Mouse (Mus musculus): ENCODE results near the gene Fam117a. TPM values are rescaled to one million over a fixed set of nuclear protein-coding genes. Genes with fewer than 3 reads are reported as not detected.
A peak's percentile ranks its signal among the peaks of the same experiment; 100 is the strongest.

The Fam117a gene
- total RNA-seq, 1 experiment from 2014 or later = 45.7 TPM

DNA sequence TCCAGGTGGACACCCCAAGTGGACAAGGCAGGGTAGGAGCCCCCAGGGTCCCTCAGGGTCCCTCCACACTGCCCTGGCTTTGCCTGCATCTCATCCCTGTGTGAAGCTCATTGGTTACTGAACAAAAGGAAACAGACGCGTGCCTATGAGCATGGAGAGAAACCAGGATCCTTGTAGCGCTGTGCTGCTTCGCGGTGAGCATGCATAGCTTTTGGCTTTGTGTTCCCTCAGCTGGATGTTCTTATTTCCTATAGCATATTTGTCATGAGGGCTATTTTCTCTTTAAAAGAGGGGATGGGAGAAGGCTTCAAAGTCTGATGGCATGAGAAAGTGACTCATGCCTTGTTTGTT lies 18.8 kb downstream of the Fam117a start:
- ATAC-seq (ENCODE audit: extremely low read depth, insufficient number of reproducible peaks, low FRiP score, poor library complexity, severe bottlenecking) = no peak

DNA sequence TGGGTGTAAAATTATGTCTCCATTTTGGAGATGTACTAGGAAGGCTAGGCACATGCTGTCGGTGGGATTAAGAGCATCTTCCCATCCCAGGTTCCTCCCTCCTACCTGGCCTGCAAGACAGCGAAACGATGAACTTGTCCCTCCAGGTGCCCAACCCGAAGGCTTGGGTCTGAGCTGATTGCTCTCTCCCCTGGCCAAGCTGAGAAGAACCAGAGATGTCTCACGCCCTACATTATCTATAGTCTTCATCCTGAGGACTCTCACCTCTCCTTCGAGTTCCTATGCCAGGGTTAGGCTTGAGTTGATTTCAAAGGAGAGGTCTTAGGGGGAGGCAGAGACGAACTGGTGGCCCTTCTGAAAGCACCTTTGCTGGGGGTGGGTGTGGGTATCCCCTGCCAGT lies 19.2 kb downstream of the Fam117a start:
- ATAC-seq (ENCODE audit: extremely low read depth, insufficient number of reproducible peaks, low FRiP score, poor library complexity, severe bottlenecking) = no peak

DNA sequence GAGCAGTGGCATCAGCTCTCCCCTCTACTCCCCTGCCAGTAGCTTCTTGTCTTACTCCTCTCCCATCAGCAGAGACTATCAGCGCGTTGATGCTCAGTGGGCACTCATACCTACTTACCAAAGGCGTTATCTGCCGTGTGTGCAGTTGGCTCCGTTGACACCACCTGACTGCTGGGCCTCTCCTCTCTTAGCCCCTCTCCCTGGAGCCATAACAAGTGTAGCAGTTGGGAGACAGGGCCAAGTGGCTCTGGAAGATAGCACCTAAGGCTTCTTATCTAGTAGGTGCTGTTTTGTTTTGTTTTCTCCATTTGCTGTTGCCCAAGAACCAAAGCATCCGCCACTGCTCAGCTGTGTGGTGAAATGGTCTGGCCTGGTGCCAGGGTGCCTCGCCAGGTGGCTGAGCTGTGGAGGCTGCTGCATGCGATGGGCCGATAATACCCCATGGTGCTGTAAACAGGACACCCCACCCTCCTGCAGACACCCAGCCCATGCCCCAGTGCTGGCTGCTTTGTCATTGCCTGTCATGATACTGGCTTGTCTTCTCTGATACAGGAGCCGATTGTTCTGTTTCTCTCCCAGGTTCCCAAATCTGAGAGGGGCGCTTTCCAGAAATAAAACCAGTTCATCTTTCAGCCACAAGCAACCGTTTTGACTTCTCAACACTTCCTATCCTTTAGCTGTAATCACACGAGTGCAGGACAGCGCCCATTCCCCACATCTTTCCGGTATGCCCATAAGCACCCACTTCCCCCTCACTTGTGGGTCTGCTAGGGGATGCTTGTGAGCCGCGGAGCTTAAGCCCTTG lies 19.9 kb downstream of the Fam117a start:
- peak; percentile 81 for ATAC-seq (ENCODE audit: extremely low read depth, insufficient number of reproducible peaks, low FRiP score, poor library complexity, severe bottlenecking)

DNA sequence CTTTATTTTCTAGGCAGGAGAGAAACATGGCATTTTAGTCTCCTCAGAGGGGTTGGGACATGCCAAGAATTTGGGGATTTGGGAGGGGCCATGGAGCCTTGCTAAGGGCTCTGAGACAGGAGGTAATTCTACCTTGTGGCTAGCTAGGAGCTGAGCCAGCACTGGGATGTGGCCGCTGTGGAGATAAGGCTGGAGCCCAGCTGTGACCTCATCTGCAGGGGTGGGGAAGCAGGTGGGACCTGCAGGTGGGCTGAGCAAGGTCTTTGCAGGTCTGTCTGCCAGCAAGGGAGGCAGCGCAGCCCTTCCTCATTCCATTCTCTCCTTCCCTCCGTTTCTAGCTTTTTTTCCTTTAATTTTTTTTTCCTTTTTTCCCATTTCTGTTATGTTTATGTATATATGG lies 21.4 kb downstream of the Fam117a start:
- no peak for ATAC-seq (ENCODE audit: extremely low read depth, insufficient number of reproducible peaks, low FRiP score, poor library complexity, severe bottlenecking)

DNA sequence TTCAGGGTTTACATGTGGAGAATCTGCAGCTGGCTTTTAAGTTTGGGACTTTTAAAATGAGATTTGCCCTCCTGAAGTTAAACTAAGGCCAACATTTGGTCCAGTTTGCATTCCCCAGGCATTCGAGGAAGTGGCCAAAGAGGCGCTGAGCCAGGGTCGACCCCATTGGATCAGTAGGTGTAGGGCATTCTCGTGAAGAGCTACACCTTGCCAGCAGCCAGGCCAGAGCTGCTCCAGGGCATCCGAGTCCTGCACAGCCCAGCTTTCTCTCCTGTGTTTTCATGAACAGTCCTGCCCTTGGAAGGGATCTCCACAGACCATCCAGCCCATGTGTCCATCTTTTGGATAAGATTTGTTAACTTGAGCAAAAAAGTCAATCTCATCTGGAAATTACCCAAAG lies 27.6 kb downstream of the Fam117a start:
- no peak for ATAC-seq (ENCODE audit: extremely low read depth, insufficient number of reproducible peaks, low FRiP score, poor library complexity, severe bottlenecking)

DNA sequence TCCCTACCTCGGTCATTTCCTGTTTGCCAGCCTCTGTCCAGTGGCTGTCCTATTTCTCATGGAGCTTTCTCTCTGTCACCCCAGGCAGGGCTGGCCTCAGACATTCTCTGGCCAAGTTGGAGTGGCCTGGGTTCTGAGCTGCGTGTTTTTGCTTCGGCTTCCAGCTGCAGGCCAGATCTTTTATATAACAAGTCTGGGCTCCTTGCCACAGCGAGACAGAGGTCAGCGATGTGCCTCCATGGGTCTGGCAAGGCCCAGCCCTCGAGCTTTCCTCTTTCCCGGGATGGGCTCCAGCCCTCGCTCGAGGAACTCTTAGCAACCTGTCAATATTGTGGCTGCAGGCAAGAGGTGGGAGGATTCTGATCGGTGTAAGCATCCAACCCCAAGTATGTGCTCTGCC lies 28.8 kb downstream of the Fam117a start:
- no peak for ATAC-seq (ENCODE audit: extremely low read depth, insufficient number of reproducible peaks, low FRiP score, poor library complexity, severe bottlenecking)

DNA sequence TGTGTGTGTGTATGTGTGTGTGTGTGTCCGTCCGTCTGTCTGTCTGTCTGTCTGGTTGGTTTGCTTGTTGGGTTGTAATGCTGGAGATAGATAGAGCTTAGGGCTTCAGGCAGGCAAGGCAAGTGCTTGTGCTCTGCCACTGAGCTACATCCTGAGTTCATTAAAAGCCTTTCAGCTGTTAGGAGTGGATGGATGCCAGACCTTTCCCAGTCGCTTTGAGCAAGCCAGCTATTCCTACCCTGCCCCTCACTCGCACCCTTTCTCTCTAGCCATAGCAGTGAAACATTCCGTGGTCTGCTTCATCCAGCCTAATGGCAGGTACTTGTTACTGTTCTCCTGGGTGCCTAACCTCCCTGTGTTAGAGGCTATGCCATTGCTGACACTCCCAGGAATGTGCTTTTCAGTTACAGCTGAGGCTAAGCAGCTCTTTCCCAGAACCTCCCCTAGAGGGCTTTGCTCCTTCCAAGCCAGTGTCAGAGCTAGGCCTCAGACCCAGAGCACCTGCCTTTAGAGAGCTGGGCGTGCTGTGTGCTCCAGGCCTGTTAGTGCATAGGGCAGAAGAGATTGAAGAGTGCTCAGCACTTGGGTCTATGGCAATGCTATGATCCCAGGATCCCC lies 29.6 kb downstream of the Fam117a start:
- ATAC-seq (ENCODE audit: extremely low read depth, insufficient number of reproducible peaks, low FRiP score, poor library complexity, severe bottlenecking) = no peak

DNA sequence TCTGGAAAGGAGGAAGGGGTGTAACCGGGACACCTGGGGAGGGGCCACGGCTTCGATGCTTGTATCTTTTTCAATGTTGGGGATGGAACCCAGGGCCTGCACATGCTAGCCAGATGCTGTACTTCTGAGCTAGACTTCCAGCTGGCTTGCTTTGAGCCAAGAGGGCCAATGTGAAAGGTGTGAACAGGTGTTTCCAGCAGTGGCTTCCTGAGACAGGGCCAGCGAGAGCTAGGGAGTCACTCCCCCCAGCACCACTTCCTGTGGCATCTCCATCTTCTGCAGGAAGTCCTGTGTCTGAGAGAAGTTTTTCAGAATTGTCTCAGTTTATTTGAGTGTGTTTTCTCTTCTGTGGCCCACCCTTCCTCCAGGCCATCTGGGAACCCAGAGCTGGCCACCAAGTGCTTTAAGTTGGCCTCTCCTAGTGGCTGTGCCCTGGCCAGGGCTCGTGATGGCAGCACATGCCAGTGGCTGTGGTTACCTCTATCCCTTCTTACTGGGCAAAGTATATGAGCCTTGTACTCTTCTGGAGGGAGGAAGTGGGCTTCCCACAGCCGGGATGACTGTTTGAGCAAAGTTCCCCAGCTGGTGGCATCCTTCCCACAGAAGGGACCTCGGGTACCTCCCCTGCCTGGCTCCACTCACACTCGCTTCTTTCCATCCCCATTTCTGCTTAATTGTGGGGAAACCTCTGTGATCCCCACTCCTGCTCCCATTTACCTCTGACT lies 30.4 kb downstream of the Fam117a start:
- peak; percentile 27; the same call in 1 of the 2 replicates for ATAC-seq (ENCODE audit: extremely low read depth, insufficient number of reproducible peaks, low FRiP score, poor library complexity, severe bottlenecking)

DNA sequence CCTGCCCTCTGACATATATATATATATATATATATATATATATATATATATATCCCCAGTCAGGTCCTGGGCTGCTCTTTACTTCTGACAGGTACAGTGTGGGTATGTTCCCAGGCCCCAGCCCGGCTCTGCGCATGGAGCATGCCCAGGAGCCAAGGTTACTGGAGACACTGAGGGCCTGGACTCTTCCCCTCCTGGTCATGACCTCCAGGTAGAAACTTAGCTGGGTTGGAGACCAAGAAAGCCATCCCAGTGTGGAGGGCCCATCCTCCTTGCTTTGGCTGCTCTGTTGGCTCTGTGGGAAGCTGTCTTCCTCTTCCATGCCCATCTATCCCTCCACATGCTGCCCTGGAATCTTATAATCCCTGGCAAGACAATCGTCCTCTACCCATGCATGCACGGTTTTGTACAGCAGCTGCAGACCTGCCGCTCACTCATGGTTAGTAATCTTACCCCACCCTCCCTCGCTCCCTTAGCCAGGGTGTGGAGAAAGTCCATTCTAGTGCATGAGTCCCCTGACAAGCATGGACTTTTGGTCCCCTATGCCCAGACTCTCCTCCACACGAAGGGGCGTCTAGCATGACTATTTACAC lies 31.5 kb downstream of the Fam117a start:
- no peak for ATAC-seq (ENCODE audit: extremely low read depth, insufficient number of reproducible peaks, low FRiP score, poor library complexity, severe bottlenecking)

DNA sequence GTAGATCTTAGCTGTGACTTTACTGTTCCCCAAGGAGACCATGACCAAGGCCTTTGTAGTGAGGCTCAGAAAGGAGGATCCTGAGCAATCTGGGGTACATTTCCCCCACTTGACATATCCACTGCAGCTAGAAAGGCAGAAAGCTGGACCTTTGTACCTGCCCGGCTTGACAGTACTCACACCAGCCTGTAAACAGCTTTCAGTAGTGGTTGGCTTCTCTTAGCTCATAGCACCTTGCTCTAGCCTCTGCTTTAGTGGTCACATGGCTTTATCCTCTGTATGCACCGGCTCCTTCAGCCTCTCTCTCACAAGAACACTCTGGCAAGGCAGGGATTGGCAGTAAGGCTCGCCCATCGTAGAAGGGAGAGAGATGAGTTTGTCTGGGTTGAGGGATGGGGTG lies 32.1 kb downstream of the Fam117a start:
- ATAC-seq (ENCODE audit: extremely low read depth, insufficient number of reproducible peaks, low FRiP score, poor library complexity, severe bottlenecking) = no peak

DNA sequence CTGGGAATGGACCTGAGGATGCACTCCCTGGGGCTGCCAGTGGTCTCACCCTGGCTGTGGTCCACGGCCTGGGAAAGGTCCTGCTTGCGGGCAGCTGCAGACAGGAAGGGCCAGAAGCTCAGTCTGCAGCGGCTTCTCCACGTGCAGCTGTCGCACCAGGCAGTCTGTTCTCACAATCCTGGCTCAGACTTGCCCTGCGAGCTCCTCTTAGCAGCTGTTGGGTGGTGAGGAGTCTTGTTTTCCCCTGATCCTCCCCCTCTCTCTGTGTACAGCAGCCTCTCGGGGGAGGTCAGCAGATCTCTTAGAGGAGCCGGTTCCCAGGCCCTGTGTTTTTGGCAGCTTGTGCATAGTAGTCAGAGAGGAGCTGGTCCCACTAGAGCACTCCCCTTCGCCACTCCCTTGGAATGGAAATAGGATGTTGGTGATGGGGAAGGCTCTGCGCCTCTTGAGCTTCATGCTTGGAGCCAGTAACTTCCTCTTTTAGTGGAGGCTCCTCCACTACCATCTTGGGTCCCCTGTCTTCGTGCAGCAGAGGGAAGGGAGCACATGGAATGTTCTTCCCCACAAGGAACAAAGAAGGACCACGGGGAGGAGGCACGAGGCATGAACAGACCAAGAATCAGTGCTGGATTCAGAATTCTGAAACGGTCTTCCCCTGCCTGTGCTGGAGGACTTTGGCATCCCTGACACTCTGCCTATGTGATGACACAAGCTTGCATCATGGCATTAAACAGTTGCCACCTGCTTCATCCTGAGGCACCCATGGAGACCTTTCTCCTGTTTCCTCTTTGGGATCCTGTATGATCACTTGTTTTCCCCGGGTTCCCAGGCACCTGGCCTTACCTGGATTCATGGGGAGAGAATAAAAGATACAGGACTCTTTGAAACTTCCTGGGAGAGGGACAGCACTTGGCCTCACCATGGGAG lies 33.4 kb downstream of the Fam117a start:
- ATAC-seq (ENCODE audit: extremely low read depth, insufficient number of reproducible peaks, low FRiP score, poor library complexity, severe bottlenecking) = no peak

DNA sequence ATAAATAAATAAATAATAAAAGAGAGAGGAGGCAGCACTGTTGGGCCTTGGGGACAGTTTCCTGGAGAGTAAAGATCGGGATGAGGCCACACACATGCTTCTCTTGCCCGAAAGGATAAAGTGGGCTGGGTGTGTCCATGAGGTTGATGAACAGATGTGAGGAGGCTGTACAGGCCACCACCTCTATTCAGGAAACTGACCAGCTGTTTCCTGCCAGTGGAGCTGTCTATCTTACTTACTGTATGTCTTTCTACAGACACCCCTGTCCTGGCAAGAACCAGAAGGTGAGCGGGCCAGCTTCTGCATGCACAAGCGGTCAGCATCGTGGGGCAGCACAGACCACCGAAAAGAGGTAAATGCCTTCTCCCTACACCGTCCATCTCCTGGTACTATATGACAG lies 34.4 kb downstream of the Fam117a start:
- no peak for ATAC-seq (ENCODE audit: extremely low read depth, insufficient number of reproducible peaks, low FRiP score, poor library complexity, severe bottlenecking)

DNA sequence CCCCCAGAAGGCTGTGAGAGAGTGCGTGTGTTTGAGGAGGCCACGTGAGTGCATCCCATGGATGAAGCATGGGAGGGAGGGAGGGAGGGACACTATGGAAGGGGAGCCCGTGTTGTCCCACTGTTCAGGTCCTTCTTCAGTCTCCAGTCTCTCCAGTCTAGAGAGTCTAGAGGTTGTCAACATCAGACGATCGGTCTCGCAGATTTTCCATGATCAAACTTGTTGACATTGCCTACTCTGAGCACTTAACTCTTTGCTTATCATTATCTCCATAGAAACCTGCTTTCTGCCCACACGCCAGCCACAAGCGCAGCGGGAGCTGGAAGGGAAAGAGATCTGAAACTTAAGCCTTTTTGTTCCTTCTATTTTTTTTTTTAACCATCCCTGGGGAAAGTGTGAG lies 42.1 kb downstream of the Fam117a start:
- no peak for ATAC-seq (ENCODE audit: extremely low read depth, insufficient number of reproducible peaks, low FRiP score, poor library complexity, severe bottlenecking)

DNA sequence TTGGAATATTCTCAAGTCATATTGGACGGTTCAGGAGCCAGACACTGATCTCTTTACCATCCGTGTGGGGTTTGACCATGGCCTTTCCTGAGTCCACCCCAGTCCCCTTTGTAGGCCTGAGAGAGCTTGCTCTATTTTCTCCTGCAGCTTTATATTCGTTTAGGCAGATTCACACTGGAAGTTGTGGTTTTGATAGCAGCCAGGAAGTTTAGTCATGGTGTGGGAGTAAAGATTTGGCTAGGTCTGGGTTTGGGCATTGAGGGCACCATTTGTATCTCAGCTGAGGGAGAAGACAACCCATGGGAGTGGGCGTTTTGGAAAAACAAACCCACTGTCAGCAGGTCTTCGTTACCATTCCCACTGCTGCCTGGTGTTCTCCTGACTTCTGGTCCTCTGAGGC lies 42.7 kb downstream of the Fam117a start:
- ATAC-seq (ENCODE audit: extremely low read depth, insufficient number of reproducible peaks, low FRiP score, poor library complexity, severe bottlenecking) = no peak

DNA sequence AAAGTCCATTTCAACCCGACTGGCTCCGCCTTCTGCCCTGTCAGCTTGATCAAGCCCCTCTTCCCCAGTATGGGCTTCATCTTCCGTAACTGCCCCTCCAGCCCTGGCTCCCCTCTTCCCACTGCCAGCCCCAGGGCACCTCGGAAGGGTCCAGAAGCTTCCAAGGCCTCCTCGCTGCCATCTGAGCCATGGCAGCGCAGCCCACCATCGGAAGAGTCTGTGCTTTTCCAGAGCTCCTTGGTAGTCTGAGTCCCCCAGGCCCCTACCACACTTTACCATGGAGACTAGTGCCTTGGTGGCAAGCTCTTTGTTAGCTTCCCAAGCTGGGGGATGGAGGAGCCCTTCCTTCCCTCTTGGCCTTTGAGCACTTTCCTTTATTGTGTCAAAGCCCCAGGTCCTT lies 43.9 kb downstream of the Fam117a start:
- no peak for ATAC-seq (ENCODE audit: extremely low read depth, insufficient number of reproducible peaks, low FRiP score, poor library complexity, severe bottlenecking)

DNA sequence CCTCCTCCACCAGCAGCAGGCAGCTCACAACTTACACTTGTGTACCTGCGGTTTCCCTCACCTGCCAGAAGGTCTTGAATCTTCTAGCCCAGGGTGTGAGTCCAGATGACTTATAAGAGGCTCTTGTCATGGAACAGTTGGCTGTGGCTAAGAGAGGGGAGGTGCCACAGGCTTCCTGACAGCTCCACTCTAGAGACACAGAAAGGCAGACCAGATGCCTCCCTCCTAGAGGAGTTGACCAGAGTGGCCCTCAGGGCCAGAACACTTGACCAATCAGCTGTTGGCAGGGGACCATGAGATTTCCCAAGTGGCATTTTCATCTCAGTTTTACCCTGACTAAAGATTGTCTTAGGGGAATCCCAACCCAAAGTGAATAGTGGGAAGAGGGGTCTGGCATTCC lies 44.3 kb downstream of the Fam117a start:
- no peak for ATAC-seq (ENCODE audit: extremely low read depth, insufficient number of reproducible peaks, low FRiP score, poor library complexity, severe bottlenecking)

DNA sequence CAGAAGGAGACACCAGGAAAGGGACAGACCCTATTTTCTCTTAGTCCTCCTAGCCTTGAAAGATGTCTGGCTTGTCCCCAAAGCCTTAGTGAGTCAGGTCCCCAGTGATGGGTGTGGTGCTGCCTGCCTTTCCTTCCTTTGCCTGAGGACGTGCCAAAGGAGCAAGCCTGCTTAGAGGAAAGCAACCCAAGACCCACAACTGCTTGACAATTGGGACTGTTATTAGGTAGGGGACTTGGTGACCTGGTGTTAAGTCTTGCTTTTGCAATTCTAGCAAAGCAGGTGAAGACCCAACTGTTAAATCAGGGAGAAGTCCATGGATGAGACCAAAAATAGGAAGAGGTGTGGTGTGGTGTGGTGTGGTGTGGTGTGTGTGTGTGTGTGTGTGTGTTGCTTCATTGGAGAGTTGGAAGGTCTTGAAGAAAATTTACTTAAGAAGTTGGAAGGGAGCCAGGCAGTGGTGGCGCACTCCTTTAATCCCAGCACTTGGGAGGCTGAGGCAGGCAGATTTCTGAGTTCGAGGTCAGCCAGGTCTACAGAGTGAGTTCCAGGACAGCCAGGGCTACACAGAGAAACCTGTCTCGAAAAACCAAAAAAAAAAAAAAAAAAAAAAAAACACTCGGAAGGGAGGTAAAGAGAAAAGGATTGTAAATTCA lies 46.6 kb downstream of the Fam117a start:
- ATAC-seq (ENCODE audit: extremely low read depth, insufficient number of reproducible peaks, low FRiP score, poor library complexity, severe bottlenecking) = no peak

DNA sequence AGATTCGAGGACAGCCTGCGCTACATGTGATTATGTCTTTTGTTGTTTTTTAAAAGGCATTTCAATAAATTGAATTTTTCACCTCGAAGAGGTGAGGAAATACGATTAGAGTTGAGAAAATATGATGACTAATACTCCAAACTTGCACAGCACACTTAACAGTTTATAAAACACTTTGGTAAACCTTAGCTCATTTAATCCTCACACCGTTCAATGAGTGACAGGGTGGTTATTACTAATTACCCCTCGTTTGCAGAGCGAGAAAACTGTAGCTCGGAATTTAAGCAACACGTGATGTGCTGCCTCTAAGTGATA lies 47.1 kb downstream of the Fam117a start:
- no peak for ATAC-seq (ENCODE audit: extremely low read depth, insufficient number of reproducible peaks, low FRiP score, poor library complexity, severe bottlenecking)
